Mouse (Mus musculus) small intestine, adult 2 months (tissue): ENCODE measurements around the gene Clcn2. TPM values are rescaled to one million over a fixed set of nuclear protein-coding genes. Genes with fewer than 3 reads are reported as not detected.

ENCODE experiments used
- H3K27ac ChIP-seq: fragments of 200-500 bp; 2 replicates; pipeline ENCODE4 v1.5.1; 2012; ENCODE audit warnings: low read depth, low read length, control low read depth, inconsistent platforms; ENCODE audit not compliant: insufficient read depth
- H3K27me3 ChIP-seq: fragments of 200-500 bp; 2 replicates; pipeline ENCODE4 v1.6.1; 2012; ENCODE audit warnings: mild to moderate bottlenecking, moderate library complexity, low read length, inconsistent platforms; ENCODE audit not compliant: control insufficient read depth, insufficient read depth
- H3K36me3 ChIP-seq: fragments of 200-500 bp; 2 replicates; pipeline ENCODE4 v1.6.1; 2012; ENCODE audit warnings: mild to moderate bottlenecking, low read length, control low read depth, inconsistent platforms; ENCODE audit not compliant: control insufficient read depth, insufficient read depth
- H3K4me1 ChIP-seq: fragments of 200-500 bp; 2 replicates; pipeline ENCODE4 v1.6.1; 2012; ENCODE audit warnings: low read length, inconsistent platforms, mixed read lengths; ENCODE audit not compliant: control insufficient read depth, insufficient read depth, insufficient read length
- H3K4me3 ChIP-seq: fragments of 200-500 bp; 2 replicates; pipeline ENCODE4 v1.5.1; 2012; ENCODE audit warnings: low read depth, mild to moderate bottlenecking, control low read depth, inconsistent platforms, low read length, moderate library complexity
- CTCF ChIP-seq: fragments of 200-500 bp; IDR thresholded peaks from 2 replicates; pipeline ENCODE4 v1.5.1; 2012; ENCODE audit warnings: low read depth, mild to moderate bottlenecking, control low read depth, inconsistent platforms, low read length, moderate library complexity, mixed read lengths; ENCODE audit not compliant: insufficient replicate concordance, insufficient read length; ENCODE audit errors: extremely low read depth
- POLR2A ChIP-seq: fragments of 200-500 bp; IDR thresholded peaks from 2 replicates; pipeline ENCODE4 v1.6.1; 2012; ENCODE audit warnings: low read depth, mild to moderate bottlenecking, control low read depth, inconsistent platforms, low read length, moderate library complexity
- whole genome bisulfite sequencing: fragments of 180-500 bp; shearing (Covaris S2); methylation state at CpG from one replicate; pipeline ENCODE4 v1.1.7; 2018; 5-methylcytosine and 5-hydroxymethylcytosine counted together
- polyA plus RNA-seq: library from polyadenylated mRNA; depleted of rRNA; stranded (reverse); fragments of >200 nt; gene quantifications from 2 replicates; pipeline ENCODE4 v1.2.3, GENCODE M21; 2012

The Clcn2 gene
- polyA plus RNA-seq, 1 experiment: 218 TPM

DNA sequence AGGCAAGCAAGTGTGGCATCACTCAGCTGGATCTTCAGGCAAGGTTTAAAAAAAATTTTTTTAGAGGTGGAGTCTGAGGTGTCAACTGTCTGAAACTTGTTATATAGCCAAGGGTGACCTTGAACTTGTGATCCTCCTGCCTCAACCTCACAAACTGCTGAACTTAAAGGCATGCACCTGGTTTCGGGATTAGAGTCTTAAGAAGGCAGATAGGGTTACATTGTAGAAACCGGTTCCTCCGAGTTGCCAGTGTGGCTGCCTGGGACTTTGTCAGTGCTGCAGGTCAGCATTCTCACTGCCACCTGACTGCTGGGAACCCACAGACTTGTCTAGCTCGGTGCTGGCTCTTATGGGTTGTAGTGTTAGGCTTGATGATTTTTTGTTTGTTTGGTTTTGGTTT, 5.7 kb upstream of the Clcn2 start:
- peaks cover 16% of the 10 kb centered on the region for H3K36me3 ChIP-seq
- WGBS: 60% methylated on average over 4 of the region's 4 CpGs
- TF ChIP-seq POLR2A (no peak), CTCF (no peak)

DNA sequence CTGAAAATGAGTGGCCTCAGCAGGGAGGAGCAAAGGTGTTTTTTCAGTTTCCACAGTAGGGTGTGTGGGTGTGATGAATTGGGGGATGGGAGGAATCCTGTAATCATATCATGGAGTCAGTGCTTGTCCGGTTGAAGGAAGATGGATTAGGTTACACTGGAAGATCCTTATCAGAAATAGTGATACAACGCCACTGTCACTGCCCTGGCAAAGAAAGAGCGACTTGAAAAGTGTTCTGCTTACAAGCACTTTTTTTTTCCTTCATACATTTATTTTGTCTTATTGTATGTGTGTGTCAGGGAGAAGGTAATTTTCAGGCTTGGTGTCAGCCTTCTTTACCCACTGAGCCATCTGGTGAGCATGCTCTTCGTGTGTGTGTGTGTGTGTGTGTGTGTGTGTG, 5.2 kb upstream of the Clcn2 start:
- TF ChIP-seq CTCF (no peak), POLR2A (no peak)
- Histone ChIP-seq H3K4me3 (no peak overlapping the region), H3K4me1 (no peaks in the 10 kb centered on the region; the same call in 1 of the 2 replicates), H3K36me3 (peaks cover 16% of the 10 kb centered on the region), H3K27me3 (no peaks in the 10 kb centered on the region), H3K27ac (no peak overlapping the region)
- 76% methylated on average over 4 of the region's 4 CpGs for WGBS

More for the DNA sequence above, 5.7 kb upstream of the Clcn2 start:
- no peak overlapping the region for H3K27ac ChIP-seq
- H3K4me3 ChIP-seq: no peak overlapping the region
- H3K4me1 ChIP-seq: no peaks in the 10 kb centered on the region; the same call in 1 of the 2 replicates
- H3K27me3 ChIP-seq: no peaks in the 10 kb centered on the region

DNA sequence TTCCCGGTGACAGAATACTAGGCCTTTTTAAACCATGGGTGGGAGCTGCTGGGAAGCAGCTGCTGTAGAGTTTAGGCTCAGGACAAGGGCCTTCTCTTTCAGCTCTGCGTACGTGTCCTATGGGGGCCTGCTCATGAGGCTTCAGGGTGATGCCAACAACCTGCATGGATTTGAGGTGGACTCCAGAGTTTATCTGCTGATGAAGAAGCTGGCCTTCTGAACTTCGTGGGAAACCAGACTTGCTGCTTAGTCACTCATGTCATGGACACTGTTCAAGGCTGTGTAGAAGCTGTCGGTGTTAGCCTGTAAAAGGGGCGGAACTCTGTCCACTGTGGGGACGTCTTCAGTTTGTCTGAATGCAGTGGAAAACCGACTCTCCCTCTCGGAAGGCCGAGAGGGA, 4.3 kb upstream of the Clcn2 start:
- H3K4me1 ChIP-seq: no peaks in the 10 kb centered on the region; the same call in 1 of the 2 replicates
- no peaks in the 10 kb centered on the region for H3K27me3 ChIP-seq
- 85% methylated on average over 10 of the region's 10 CpGs for WGBS
- no peak overlapping the region for H3K27ac ChIP-seq
- TF ChIP-seq CTCF: no peak
- no peak overlapping the region for H3K4me3 ChIP-seq
- H3K36me3 ChIP-seq: peaks cover 16% of the 10 kb centered on the region

DNA sequence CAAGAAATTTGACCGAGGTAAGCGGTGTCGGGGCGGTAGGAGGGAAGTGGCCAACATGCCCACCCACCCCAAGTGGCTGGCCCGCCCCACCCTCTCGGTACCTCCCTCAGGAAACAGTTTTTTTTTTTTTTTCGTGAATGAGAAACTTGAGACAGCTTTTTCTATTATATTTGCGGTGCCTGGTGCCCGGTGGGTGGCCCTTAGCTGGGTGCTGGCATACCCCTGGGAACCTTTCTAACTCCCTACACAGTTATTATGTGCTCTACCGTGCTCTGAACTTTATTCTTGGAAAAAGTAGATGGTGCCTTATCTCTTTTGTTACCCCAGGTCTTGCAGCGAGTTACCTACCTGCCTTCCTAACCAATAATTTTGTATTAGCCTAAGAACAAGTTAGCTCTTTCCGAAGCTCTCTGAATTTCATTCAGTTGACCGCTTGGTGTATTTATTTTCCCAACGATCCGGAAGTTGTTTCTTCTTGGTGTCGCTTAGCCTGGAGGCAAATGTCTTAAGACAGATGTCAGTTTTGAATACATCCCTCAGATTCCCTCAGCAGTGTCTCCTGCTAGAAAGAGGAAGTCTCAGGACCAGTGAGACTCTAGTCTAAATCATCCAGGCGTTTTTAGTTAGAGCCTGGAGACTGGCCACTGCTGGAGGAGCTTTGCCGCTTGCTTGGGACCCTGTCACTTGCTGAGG, 578 bp upstream of the Clcn2 start:
- Histone ChIP-seq H3K4me3 (peak overlapping the region; percentile 79), H3K36me3 (peaks cover 16% of the 10 kb centered on the region), H3K27ac (peak overlapping the region; percentile 76), H3K27me3 (no peaks in the 10 kb centered on the region), H3K4me1 (peaks cover 4% of the 10 kb centered on the region; the same call in 1 of the 2 replicates)
- TF ChIP-seq POLR2A (no peak), CTCF (no peak)
- under 1% methylated on average over 18 of the region's 18 CpGs for WGBS

DNA sequence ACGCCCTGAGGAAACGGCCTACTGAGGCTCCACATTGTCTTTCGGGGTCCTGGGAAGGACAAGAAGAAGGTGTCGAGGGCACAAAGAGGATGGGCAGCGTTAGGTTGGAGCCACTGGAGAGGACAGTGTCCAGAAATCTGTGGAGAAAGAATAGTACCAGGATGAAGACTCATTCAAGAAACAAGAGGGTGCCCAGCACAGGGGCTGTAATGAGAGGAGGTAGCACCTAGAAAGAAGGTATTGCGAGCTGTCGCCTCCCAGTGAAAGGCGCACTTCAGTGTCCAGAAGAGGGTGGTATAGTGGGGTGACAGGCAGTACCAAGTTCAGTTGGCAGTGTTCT, 735 bp downstream of the Clcn2 start:
- Histone ChIP-seq H3K27ac (peak overlapping the region; percentile 100), H3K4me1 (peaks cover 6% of the 10 kb centered on the region; the same call in 1 of the 2 replicates), H3K36me3 (peaks cover 18% of the 10 kb centered on the region), H3K27me3 (no peaks in the 10 kb centered on the region), H3K4me3 (peak overlapping the region; percentile 79)
- TF ChIP-seq CTCF (no peak), POLR2A (no peak)
- 1% methylated on average over 8 of the region's 8 CpGs for WGBS

DNA sequence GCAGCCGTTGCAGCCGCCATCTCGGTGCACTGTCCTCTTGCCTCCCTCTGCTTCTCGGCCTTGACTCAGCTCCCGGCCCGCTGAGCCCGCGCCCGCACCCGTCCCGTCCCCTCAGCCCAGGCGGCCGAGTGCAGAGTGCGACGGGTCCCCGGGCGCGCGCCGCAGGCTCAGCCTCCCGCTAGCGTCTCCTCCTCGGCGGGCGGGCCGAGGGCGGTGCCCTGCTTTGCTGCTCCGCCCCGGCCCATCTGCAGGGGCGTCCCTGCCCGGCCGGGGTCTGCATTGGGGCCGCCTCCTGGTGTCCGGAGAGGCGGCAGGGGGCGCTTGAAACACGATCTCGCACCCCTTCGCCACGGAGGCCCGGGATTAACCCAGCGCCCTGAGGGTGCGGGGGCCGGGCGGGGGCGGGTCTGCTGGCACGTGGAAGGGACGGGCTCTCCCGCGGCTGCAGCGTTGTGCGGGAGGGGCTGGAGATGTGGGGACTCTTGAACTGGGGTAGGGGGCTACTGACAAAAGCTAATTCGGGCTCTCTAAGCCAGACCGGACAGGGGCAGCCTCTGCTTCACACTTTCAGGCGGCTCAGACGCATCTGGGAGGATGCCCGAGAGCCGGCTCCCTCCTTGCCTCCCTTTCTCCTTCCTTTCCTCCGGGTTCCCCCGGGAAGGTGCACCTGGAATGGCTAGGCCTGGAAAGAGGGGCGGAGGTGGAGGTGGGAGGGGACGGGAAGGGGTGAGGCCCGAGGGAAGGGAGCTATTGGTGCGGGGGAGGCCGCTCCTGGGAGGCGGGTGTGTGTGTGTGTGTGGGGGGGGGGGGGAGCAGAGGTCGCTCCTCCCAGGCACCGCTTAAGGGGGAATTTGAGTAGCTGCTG, 1.3 kb downstream of the Clcn2 start:
- H3K27ac ChIP-seq: peak overlapping the region; percentile 100
- peaks cover 6% of the 10 kb centered on the region; the same call in 1 of the 2 replicates for H3K4me1 ChIP-seq
- H3K36me3 ChIP-seq: peaks cover 19% of the 10 kb centered on the region
- TF ChIP-seq CTCF (no peak), POLR2A (peak; percentile 81)
- H3K27me3 ChIP-seq: no peaks in the 10 kb centered on the region
- WGBS: under 1% methylated on average over 67 of the region's 68 CpGs
- H3K4me3 ChIP-seq: peak overlapping the region; percentile 79

DNA sequence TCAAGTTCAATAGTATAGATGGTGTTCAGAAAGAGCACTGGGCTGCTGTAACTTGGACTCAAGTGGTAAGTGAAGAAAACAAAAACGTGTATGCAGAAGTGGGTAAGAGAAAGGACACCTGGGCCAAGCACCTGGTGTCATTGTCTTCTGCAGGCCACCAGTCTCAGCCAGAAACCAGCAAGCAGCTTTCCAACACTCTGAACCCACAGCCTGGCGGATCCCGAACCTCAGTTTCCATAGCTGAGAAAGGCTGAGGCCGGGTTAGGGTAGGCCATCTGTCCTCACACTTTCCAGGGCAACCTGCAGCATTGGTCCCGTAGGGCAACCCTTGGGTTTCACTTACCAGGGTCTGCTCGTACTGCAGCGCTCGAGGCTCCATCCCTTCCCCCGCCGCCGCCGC, 2.0 kb downstream of the Clcn2 start:
- WGBS: 2% methylated on average over 12 of the region's 12 CpGs

More for the DNA sequence above, 2.0 kb downstream of the Clcn2 start:
- Histone ChIP-seq H3K36me3 (peaks cover 21% of the 10 kb centered on the region), H3K27ac (peak overlapping the region; percentile 91), H3K27me3 (no peaks in the 10 kb centered on the region), H3K4me1 (peaks cover 6% of the 10 kb centered on the region; the same call in 1 of the 2 replicates), H3K4me3 (peak overlapping the region; percentile 79)
- no peak for TF ChIP-seq CTCF
- no peak for TF ChIP-seq POLR2A
